Mouse (Mus musculus): Measurements from ENCODE around the gene Cyfip2. TPM values are rescaled to one million over a fixed set of nuclear protein-coding genes. Genes with fewer than 3 reads are reported as not detected.
A peak's percentile ranks its signal among the peaks of the same experiment; 100 is the strongest.

Cyfip2 gene
- polyA plus RNA-seq, 1 experiment: 0.77 TPM

- H3K4me3 ChIP-seq (ENCODE audit: insufficient read depth, poor library complexity, severe bottlenecking): no peak overlapping the region
- TF ChIP-seq USF1 (IDR thresholded peaks at IDR 0.05; ENCODE audit: low read depth): no peak
- no peak for TF ChIP-seq MYOG (IDR thresholded peaks at IDR 0.05; ENCODE audit: control insufficient read depth, extremely low read depth, insufficient read length)
- no peak for TF ChIP-seq CEBPB (IDR thresholded peaks at IDR 0.05; ENCODE audit: low read depth)
- TF ChIP-seq MAX (IDR thresholded peaks at IDR 0.05): no peak
- TF ChIP-seq FOSL1 (IDR thresholded peaks at IDR 0.05; ENCODE audit: insufficient read depth, low read length, poor library complexity, severe bottlenecking): no peak
- no peak for TF ChIP-seq CTCF (IDR thresholded peaks at IDR 0.05; ENCODE audit: control insufficient read depth, insufficient read depth, insufficient read length)
- no peak for TF ChIP-seq MYOD1 (IDR thresholded peaks at IDR 0.05; ENCODE audit: control insufficient read depth, insufficient read length, low read depth)
- H3K79me3 ChIP-seq (ENCODE audit: low read depth): no peaks in the 10 kb centered on the region
- H3ac ChIP-seq (ENCODE audit: control insufficient read depth, insufficient read length, low read depth): no peak overlapping the region
- H3K27me3 ChIP-seq (ENCODE audit: control insufficient read depth, insufficient read depth, insufficient read length): no peaks in the 10 kb centered on the region
- H3K36me3 ChIP-seq (ENCODE audit: control insufficient read depth, insufficient read depth): no peaks in the 10 kb centered on the region
- H3K79me2 ChIP-seq (ENCODE audit: control insufficient read depth, insufficient read depth): no peaks in the 10 kb centered on the region
Observed at GRCm38 (mm10) chr11:46326271-46327015, 13.8 kb upstream of the Cyfip2 start.

DNA sequence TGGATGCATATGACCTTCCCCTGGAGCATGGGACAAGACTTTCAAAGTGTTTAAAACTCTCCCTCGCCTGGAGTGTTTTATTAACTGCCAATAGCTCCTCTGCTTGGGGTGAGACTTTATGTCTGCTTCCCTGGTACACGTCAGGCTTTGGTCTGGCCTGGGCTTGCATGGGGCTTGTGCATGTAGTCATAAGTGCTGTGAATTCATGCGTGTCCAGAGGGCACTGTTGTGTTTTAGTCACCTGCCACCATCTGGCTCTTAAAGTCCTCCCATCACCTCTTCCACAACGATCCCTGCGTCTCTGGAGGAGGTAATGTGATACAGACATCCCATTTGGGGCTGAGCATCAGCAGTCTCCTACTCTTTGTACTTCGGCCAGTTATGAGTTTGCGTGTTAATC is 8.9 kb upstream of the Cyfip2 start:
- Histone ChIP-seq H3K79me2 (ENCODE audit: control insufficient read depth, insufficient read depth) (no peaks in the 10 kb centered on the region), H3K4me3 (ENCODE audit: insufficient read depth, poor library complexity, severe bottlenecking) (no peak overlapping the region), H3K27me3 (ENCODE audit: control insufficient read depth, insufficient read depth, insufficient read length) (peaks cover 5% of the 10 kb centered on the region), H3ac (ENCODE audit: control insufficient read depth, insufficient read length, low read depth) (no peak overlapping the region), H3K79me3 (ENCODE audit: low read depth) (no peaks in the 10 kb centered on the region), H3K36me3 (ENCODE audit: control insufficient read depth, insufficient read depth) (no peaks in the 10 kb centered on the region)
- no peak for TF ChIP-seq FOSL1 (IDR thresholded peaks at IDR 0.05; ENCODE audit: insufficient read depth, low read length, poor library complexity, severe bottlenecking)

DNA sequence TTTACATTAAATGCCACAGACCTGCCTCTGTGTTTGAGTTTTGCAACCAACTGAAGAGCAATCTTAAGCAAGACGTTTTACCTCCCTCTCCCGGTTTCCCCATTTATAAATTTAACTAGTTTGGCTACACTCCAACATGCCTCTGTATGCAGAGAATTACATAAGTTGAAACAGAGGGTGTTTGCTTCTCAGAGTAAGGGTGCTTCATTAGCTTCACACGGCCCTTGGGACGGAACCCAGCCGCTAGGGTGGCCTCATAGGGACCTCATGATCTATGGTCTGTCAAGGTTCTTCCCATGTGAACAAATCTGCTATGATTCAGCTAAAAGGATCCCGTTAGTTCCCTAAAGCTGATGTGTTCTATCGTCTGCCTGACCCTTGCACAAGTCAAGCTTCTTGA is 1.9 kb upstream of the Cyfip2 start:
- no peaks in the 10 kb centered on the region for H3K79me2 ChIP-seq (ENCODE audit: control insufficient read depth, insufficient read depth)
- TF ChIP-seq MYOD1 (IDR thresholded peaks at IDR 0.05; ENCODE audit: control insufficient read depth, insufficient read length, low read depth) (no peak), CTCF (IDR thresholded peaks at IDR 0.05; ENCODE audit: control insufficient read depth, insufficient read depth, insufficient read length) (no peak), FOSL1 (IDR thresholded peaks at IDR 0.05; ENCODE audit: insufficient read depth, low read length, poor library complexity, severe bottlenecking) (no peak), MYOG (IDR thresholded peaks at IDR 0.05; ENCODE audit: control insufficient read depth, extremely low read depth, insufficient read length) (no peak), USF1 (IDR thresholded peaks at IDR 0.05; ENCODE audit: low read depth) (no peak), MAX (IDR thresholded peaks at IDR 0.05) (no peak), CEBPB (IDR thresholded peaks at IDR 0.05; ENCODE audit: low read depth) (no peak)
- peaks cover 5% of the 10 kb centered on the region for H3K27me3 ChIP-seq (ENCODE audit: control insufficient read depth, insufficient read depth, insufficient read length)
- H3K4me3 ChIP-seq (ENCODE audit: insufficient read depth, poor library complexity, severe bottlenecking): no peak overlapping the region
- no peak overlapping the region for H3ac ChIP-seq (ENCODE audit: control insufficient read depth, insufficient read length, low read depth)
- no peaks in the 10 kb centered on the region for H3K36me3 ChIP-seq (ENCODE audit: control insufficient read depth, insufficient read depth)
- no peaks in the 10 kb centered on the region for H3K79me3 ChIP-seq (ENCODE audit: low read depth)

- Histone ChIP-seq H3K79me3 (ENCODE audit: low read depth) (no peaks in the 10 kb centered on the region), H3K4me3 (ENCODE audit: insufficient read depth, poor library complexity, severe bottlenecking) (no peak overlapping the region), H3K79me2 (ENCODE audit: control insufficient read depth, insufficient read depth) (no peaks in the 10 kb centered on the region), H3K36me3 (ENCODE audit: control insufficient read depth, insufficient read depth) (no peaks in the 10 kb centered on the region), H3K27me3 (ENCODE audit: control insufficient read depth, insufficient read depth, insufficient read length) (no peaks in the 10 kb centered on the region), H3ac (ENCODE audit: control insufficient read depth, insufficient read length, low read depth) (no peak overlapping the region)
- no peak for TF ChIP-seq CTCF (IDR thresholded peaks at IDR 0.05; ENCODE audit: control insufficient read depth, insufficient read depth, insufficient read length)
Observed at GRCm38 (mm10) chr11:46313851-46314250, 1.2 kb upstream of the Cyfip2 start.

DNA sequence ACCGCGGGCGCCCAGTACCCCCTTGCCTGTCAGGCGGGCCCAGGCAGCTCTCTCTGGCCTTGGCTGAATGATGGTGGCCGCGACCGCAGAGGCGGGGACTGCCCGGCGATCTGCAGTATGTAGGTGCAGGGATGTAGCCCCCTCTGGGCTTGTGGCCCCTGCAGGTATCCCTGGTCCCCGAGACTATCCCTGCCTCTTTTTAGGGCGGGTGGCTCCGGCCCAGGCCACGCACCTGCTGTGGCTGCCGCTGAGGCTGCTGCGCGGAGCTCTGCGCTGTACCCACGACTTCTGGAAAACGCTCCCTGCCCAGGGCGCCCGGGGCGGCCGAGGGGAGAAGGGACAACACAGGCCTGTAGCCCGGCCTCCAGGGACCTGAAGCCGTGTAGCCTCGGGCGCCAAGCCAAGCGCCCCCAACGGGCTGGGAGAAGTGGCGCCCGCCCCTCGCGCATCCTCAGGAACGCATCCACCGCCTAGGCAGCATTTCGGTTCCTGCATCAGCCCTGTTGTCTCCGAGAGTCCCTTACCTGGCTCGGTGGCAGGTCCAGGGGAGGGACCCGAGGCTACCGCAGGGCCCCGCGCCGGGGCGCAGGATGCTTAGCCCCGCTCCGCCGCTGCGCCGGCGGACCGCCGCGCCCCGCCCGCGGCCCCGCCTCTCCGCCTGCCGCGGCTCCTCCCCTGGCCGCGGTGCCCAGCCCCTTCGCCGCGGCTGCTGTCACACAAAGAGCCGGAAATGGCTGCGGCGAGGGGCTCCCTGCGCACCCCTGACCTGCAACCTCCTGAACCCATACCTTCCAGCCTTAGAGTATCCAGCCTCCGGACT is 746 bp downstream of the Cyfip2 start:
- no peaks in the 10 kb centered on the region for H3K79me2 ChIP-seq (ENCODE audit: control insufficient read depth, insufficient read depth)
- no peaks in the 10 kb centered on the region for H3K36me3 ChIP-seq (ENCODE audit: control insufficient read depth, insufficient read depth)
- peak overlapping the region; percentile 36 for H3ac ChIP-seq (ENCODE audit: control insufficient read depth, insufficient read length, low read depth)
- TF ChIP-seq MAX (IDR thresholded peaks at IDR 0.05): no peak
- no peak for TF ChIP-seq MYOG (IDR thresholded peaks at IDR 0.05; ENCODE audit: control insufficient read depth, extremely low read depth, insufficient read length)
- TF ChIP-seq MYOD1 (IDR thresholded peaks at IDR 0.05; ENCODE audit: control insufficient read depth, insufficient read length, low read depth): no peak
- no peak for TF ChIP-seq CTCF (IDR thresholded peaks at IDR 0.05; ENCODE audit: control insufficient read depth, insufficient read depth, insufficient read length)
- TF ChIP-seq USF1 (IDR thresholded peaks at IDR 0.05; ENCODE audit: low read depth): no peak
- TF ChIP-seq FOSL1 (IDR thresholded peaks at IDR 0.05; ENCODE audit: insufficient read depth, low read length, poor library complexity, severe bottlenecking): no peak
- no peak for TF ChIP-seq CEBPB (IDR thresholded peaks at IDR 0.05; ENCODE audit: low read depth)
- no peaks in the 10 kb centered on the region for H3K27me3 ChIP-seq (ENCODE audit: control insufficient read depth, insufficient read depth, insufficient read length)
- H3K79me3 ChIP-seq (ENCODE audit: low read depth): no peaks in the 10 kb centered on the region
- H3K4me3 ChIP-seq (ENCODE audit: insufficient read depth, poor library complexity, severe bottlenecking): peak overlapping the region; percentile 25

Measured in C2C12 (cell line).